Mouse (Mus musculus) midbrain, postnatal 0 days (tissue): Measurements from ENCODE around the gene Tm6sf2. TPM values are rescaled to one million over a fixed set of nuclear protein-coding genes. Genes with fewer than 3 reads are reported as not detected.

Source experiments
- ATAC-seq: fragments of 200-750 bp; cut with Nextera tagmentation; 2 replicates; pipeline ENCODE4 v1.8.0; 2017; ENCODE audit warnings: moderate number of reproducible peaks, mild to moderate bottlenecking, moderate TSS enrichment, moderate library complexity; ENCODE audit not compliant: low FRiP score
- DNase-seq: peaks from one replicate; pipeline ENCODE4 v3.0.0-alpha.2; 2015; ENCODE audit warnings: low spot score
- H3K27ac ChIP-seq: fragments of 300-500 bp; sonication (generic); 2 replicates; pipeline ENCODE4 v1.5.1; 2014; ENCODE audit warnings: low read depth, mild to moderate bottlenecking, low read length, mixed read lengths
- H3K27me3 ChIP-seq: fragments of 300-500 bp; sonication (generic); 2 replicates; pipeline ENCODE4 v1.6.1; 2014; ENCODE audit warnings: low read length, control low read depth, mixed read lengths; ENCODE audit not compliant: insufficient read depth
- H3K36me3 ChIP-seq: fragments of 300-500 bp; sonication (generic); 2 replicates; pipeline ENCODE4 v1.6.1; 2014; ENCODE audit warnings: low read length, control low read depth, mixed read lengths; ENCODE audit not compliant: insufficient read depth
- H3K4me1 ChIP-seq: fragments of 300-500 bp; sonication (generic); 2 replicates; pipeline ENCODE4 v1.6.1; 2014; ENCODE audit warnings: mild to moderate bottlenecking, control low read depth, antibody characterized with exemption, low read length, mixed read lengths; ENCODE audit not compliant: insufficient read depth
- H3K4me2 ChIP-seq: fragments of 300-500 bp; sonication (generic); 2 replicates; pipeline ENCODE4 v1.6.1; 2014; ENCODE audit warnings: low read depth, mild to moderate bottlenecking, low read length, mixed read lengths; ENCODE audit not compliant: poor library complexity, severe bottlenecking
- H3K4me3 ChIP-seq: fragments of 300-500 bp; sonication (generic); 2 replicates; pipeline ENCODE4 v1.5.1; 2014; ENCODE audit warnings: low read depth, mild to moderate bottlenecking, low read length, moderate library complexity
- H3K9ac ChIP-seq: fragments of 300-500 bp; sonication (generic); replicated peaks from 2 replicates; pipeline ENCODE4 v1.6.1; 2014; ENCODE audit warnings: mild to moderate bottlenecking, low read length, moderate library complexity, mixed read lengths; ENCODE audit not compliant: poor library complexity, severe bottlenecking
- H3K9me3 ChIP-seq: fragments of 300-500 bp; sonication (generic); 2 replicates; pipeline ENCODE4 v1.6.1; 2016; ENCODE audit warnings: low read length, control low read depth
- CTCF ChIP-seq: IDR thresholded peaks from 2 replicates; pipeline ENCODE4 v1.5.1; 2016; ENCODE audit warnings: antibody characterized with exemption, mild to moderate bottlenecking
- WGBS: fragments of 180-500 bp; shearing (Covaris S2); extraction: QIAGEN DNeasy Blood & Tissue Kit; methylation state at CpG from one replicate; pipeline ENCODE4 v1.1.7; 2014; 5-methylcytosine and 5-hydroxymethylcytosine counted together
- polyA plus RNA-seq: library from polyadenylated mRNA; unstranded; fragments of >200 nt; fragmentation: Nextera tagmentation; extraction: Ambion mirVana; gene quantifications from 2 replicates; pipeline ENCODE4 v1.2.1, GENCODE M21; 2015
- total RNA-seq: library from RNA; depleted of rRNA; stranded (reverse); fragments of >200 nt; gene quantifications from 2 replicates; pipeline ENCODE4 v1.2.3, GENCODE M21; 2014

Tm6sf2 gene
- total and polyA plus RNA-seq, 2 experiments from 2014 or later: 0.35 to 1.6 TPM

DNA sequence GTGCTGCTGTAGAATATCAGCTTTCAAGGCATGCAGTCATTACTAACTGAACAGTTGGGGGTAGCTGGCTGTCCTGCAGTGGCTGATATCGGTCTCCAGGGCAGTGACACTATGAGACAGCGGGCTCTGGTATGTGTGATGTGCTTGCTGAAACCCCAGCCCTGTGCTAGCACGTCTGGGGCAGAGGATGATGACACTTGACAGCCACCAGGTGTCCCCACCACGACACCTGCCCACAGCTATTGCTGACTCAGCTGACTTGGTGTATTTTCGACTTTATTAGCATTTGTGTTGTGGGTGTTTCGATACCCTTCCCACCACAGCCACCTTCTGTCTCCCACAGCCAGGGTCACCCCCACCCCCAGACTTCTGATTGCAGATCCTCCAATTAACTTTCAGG, 31.8 kb downstream of the Tm6sf2 start:
- Histone ChIP-seq H3K27me3 (no peaks in the 10 kb centered on the region), H3K36me3 (peaks cover 69% of the 10 kb centered on the region), H3K9me3 (no peaks in the 10 kb centered on the region), H3K27ac (no peak overlapping the region), H3K9ac (no peak overlapping the region), H3K4me1 (no peaks in the 10 kb centered on the region), H3K4me2 (no peak overlapping the region), H3K4me3 (no peak overlapping the region)
- WGBS: 16% methylated on average over 6 of the region's 6 CpGs
- ATAC-seq: peak; percentile 47
- peak; percentile 63 for DNase-seq
- TF ChIP-seq CTCF: peak; percentile 71

DNA sequence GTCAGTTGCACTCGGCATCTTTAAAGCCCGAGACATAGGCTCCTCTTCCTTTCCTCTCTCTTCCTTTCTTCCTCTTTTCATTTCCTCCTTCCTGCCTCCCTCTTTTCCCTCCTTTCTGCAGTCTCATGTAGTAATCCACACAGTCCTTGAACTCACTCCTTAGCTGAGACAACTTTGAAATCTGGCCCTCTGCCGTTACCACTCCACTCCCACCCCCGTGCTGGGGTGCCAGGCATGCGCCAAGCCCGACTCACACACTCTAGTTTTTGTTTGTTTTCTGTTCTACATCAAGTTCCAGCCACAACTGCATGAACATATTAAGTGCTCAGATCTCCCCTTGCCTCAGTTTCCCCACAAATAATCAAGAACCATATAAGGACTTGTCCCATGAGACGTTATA, 32.2 kb downstream of the Tm6sf2 start:
- peaks cover 69% of the 10 kb centered on the region for H3K36me3 ChIP-seq
- no peak overlapping the region for H3K27ac ChIP-seq
- no peak for ATAC-seq
- no peaks in the 10 kb centered on the region for H3K27me3 ChIP-seq
- no peak overlapping the region for H3K9ac ChIP-seq
- no peak for DNase-seq
- no peak for TF ChIP-seq CTCF
- no peaks in the 10 kb centered on the region for H3K9me3 ChIP-seq
- H3K4me1 ChIP-seq: no peaks in the 10 kb centered on the region
- WGBS: 76% methylated on average over 7 of the region's 7 CpGs
- H3K4me3 ChIP-seq: no peak overlapping the region
- H3K4me2 ChIP-seq: no peak overlapping the region

DNA sequence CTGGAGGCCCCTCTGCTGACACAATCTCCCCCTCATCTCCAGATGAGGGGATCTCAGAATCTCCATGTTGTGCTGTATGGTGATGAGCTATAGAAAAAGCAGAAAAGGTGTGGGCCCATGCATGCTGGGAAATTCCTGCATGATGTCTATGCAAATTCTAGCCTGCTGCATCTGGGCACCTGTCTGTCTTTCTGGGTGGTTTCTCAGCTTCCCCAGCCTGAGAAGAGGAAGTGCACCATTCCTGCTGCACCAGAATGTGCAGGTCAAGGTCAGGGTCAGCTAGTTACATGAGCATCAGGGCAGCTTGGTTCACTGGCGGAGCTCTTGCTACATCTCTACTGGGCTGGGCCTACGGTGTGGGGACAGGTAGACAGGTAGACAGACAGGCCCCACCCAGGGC, 37.7 kb downstream of the Tm6sf2 start:
- peaks cover 2% of the 10 kb centered on the region; the same call in 1 of the 2 replicates for H3K4me1 ChIP-seq
- no peak overlapping the region for H3K27ac ChIP-seq
- H3K9me3 ChIP-seq: no peaks in the 10 kb centered on the region
- peaks cover 67% of the 10 kb centered on the region for H3K36me3 ChIP-seq
- H3K4me3 ChIP-seq: no peak overlapping the region
- DNase-seq (no peak), ATAC-seq (no peak)
- 97% methylated on average over 2 of the region's 2 CpGs for WGBS
- no peak overlapping the region for H3K9ac ChIP-seq
- no peak for TF ChIP-seq CTCF
- no peak overlapping the region for H3K4me2 ChIP-seq
- no peaks in the 10 kb centered on the region for H3K27me3 ChIP-seq

DNA sequence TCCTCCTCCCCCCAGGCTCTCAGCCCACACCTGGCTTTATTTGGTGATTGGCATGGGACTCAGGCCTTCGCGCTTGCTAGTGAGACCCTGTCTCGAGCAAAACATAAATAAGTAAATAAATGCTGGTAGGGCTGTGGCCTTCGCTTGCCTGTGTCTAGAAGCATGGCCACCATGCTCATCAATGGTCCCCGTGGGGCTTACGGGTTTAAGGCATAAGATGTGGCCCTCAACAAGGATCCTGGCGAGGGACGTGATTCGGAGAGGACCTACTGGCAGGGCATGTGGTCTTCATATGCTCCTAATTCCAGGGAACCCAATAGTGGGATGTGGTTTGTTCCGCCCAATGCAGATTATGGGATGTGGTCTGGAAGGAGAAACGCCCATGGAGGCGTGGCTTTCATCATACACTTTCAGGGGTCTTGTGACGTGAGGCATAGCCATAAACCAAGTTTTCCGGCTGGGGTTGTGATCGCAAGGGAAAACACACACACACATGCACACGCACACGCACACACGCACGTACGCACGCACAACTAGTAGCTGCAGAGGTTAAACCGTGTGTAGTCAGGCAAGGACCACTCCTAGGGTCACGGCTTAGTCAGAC, 38.6 kb downstream of the Tm6sf2 start:
- no peak overlapping the region for H3K9ac ChIP-seq
- H3K36me3 ChIP-seq: peaks cover 62% of the 10 kb centered on the region
- H3K27ac ChIP-seq: no peak overlapping the region
- no peak overlapping the region for H3K4me3 ChIP-seq
- 62% methylated on average over 23 of the region's 23 CpGs for WGBS
- no peak overlapping the region for H3K4me2 ChIP-seq
- H3K27me3 ChIP-seq: no peaks in the 10 kb centered on the region
- TF ChIP-seq CTCF: no peak
- ATAC-seq: no peak
- H3K4me1 ChIP-seq: peaks cover 2% of the 10 kb centered on the region; the same call in 1 of the 2 replicates
- no peaks in the 10 kb centered on the region for H3K9me3 ChIP-seq
- DNase-seq: no peak

DNA sequence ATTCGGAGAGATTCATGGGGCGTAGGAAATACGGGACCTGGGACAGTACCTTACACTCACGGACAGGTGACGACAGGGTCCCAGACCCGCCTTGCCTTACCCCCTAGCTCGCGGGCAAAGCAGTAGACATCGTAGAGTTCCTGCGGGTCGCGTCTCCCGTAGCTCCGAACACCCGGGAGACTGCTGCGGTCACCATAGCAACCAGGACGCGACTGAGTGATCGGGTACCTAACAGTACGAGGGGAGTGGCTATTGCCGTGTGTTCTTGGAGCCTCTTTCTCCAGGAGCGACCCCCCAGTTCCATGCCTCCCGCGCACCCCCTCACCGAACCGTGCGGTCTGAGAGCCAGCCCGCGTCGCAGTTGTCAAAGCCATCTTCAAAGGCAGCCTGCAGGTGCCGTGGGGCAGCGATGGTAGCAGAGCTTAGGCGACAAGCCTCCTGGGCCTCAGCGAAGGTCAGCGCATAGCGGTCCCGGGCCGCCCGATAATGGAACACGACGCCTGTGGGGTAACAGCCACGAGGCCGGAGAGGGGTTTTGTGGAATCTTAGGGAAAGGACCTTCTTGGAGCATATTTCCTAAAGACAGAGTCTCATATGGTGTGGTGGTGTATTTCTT, 39.8 kb downstream of the Tm6sf2 start:
- Histone ChIP-seq H3K9ac (peak overlapping the region; percentile 46; the same call in 1 of the 2 replicates), H3K27me3 (no peaks in the 10 kb centered on the region), H3K4me2 (no peak overlapping the region), H3K4me3 (no peak overlapping the region), H3K27ac (no peak overlapping the region), H3K36me3 (peaks cover 51% of the 10 kb centered on the region), H3K9me3 (no peaks in the 10 kb centered on the region), H3K4me1 (peaks cover 3% of the 10 kb centered on the region; the same call in 1 of the 2 replicates)
- no peak for TF ChIP-seq CTCF
- 11% methylated on average over 43 of the region's 43 CpGs for WGBS
- DNase-seq: peak; percentile 32
- ATAC-seq: no peak

DNA sequence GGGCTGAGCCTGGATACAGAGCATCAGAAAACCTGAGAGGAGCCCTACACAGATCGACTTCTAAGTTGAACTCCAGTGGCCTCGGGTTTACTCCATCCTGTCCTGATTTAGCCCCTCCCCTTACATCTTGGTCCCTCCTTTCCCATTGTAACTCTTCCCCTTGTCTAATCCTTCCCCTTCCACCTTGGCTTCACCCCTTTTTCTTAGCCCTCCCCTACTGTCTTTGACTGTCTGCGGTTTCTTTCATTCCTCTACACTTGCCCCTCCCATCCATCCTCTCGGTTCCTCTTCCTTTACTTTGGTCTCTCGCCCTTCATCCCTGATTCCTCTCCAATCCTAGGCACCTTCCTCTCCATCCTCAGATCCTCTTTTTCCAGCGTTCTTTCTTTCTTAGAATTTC, 41.8 kb downstream of the Tm6sf2 start:
- ATAC-seq (no peak), DNase-seq (no peak)
- Histone ChIP-seq H3K4me1 (peaks cover 9% of the 10 kb centered on the region; the same call in 1 of the 2 replicates), H3K4me3 (no peak overlapping the region), H3K9me3 (no peaks in the 10 kb centered on the region), H3K4me2 (no peak overlapping the region), H3K27me3 (no peaks in the 10 kb centered on the region), H3K36me3 (peaks cover 32% of the 10 kb centered on the region), H3K9ac (no peak overlapping the region), H3K27ac (no peak overlapping the region)
- WGBS: 27% methylated on average over 6 of the region's 6 CpGs
- TF ChIP-seq CTCF: no peak
